Mouse (Mus musculus) T-cell, adult 2 months (primary cell): ENCODE results near the gene Gm10715.
"Not testable (repeated sequence)": the region's sequence is repeated elsewhere in the genome, so short reads cannot be mapped to it uniquely, and the experiment has no call there.

Experiments
- DNase-seq: peaks from one replicate; pipeline ENCODE4 v3.0.0; 2022; ENCODE audit warnings: low spot score

Gm10715 gene

DNA sequence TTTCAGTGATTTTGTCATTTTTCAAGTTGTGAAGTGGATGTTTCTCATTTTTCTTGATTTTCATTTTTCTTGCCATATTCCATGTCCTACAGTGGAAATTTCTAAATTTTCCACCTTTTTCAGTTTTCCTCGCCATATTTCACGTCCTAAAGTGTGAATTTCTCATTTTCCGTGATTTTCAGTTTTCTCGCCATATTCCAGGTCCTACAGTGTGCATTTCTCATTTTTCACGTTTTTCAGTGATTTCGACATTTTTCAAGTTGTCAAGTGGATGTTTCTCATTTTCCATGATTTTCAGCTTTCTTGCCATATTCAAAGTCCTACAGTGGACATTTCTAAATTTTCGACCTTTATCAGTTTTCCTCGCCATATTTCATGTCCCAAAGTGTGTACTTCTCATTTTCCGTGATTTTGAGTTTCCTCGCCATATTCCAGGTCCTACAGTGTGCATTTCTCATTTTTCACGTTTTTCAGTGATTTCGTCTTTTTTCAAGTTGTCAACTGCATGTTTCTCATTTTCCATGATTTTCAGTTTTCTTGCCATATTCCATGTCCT lies 11.7 kb upstream of the Gm10715 start, which contains the start of gene Gm10717:
Gm10717 (plus strand) TSS at position 506 of the 556 bp plus-strand sequence.
- DNase-seq, result peak; percentile 54

DNA sequence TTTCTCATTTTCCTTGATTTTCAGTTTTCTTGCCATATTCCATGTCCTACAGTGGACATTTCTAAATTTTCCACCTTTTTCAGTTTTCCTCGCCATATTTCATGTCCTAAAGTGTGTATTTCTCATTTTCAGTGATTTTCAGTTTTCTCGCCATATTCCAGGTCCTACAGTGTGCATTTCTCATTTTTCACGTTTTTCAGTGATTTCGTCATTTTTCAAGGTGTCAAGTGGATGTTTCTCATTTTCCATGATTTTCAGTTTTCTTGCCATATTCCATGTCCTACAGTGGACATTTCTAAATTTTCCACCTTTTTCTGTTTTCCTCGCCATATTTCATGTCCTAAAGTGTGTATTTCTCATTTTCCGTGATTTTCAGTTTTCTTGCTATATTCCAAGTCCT lies 11.0 kb upstream of the Gm10715 start:
- peak; percentile 73 for DNase-seq

DNA sequence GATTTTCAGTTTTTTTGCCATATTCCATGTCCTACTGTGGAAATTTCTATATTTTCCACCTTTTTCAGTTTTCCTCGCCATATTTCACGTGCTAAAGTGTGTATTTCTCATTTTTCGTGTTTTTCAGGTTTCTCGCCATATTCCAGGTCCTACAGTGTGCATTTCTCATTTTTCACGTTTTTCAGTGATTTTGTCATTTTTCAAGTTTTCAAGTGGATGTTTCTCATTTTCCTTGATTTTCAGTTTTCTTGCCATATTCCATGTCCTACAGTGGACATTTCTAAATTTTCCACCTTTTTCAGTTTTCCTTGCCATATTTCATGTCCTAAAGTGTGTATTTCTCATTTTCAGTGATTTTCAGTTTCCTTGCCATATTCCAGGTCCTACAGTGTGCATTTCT lies 10.5 kb upstream of the Gm10715 start:
- not testable (repeated sequence) for DNase-seq

DNA sequence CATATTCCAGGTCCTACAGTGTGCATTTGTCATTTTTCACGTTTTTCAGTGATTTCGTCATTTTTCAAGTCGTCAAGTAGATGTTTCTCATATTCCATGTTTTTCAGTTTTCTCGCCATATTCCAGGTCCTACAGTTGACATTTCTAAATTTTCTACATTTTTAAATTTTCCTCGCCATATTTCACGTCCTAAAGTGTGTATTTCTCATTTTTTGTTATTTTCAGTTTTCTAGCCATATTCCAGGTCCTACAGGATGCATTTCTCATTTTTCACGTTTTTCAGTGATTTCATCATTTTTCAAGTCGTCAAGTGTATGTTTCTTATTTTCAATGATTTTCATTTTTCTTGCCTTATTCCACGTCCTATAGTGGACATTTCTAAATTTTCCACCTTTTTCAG lies 9.9 kb upstream of the Gm10715 start:
- DNase-seq, result not testable (repeated sequence)

DNA sequence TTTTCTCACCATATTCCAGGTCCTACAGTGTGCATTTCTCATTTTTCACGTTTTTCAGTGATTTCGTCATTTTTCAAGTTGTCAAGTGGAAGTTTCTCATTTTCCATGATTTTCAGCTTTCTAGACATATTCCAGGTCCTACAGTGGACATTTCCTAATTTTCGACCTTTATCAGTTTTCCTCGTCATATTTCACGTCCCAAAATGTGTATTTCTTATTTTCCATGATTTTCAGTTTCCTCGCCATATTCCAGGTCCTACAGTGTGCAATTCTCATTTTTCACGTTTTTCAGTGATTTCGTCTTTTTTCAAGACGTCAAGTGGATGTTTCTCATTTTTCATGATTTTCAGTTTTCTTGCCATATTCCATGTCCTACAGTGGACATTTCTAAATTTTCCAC lies 9.5 kb upstream of the Gm10715 start:
- DNase-seq, result not testable (repeated sequence)

DNA sequence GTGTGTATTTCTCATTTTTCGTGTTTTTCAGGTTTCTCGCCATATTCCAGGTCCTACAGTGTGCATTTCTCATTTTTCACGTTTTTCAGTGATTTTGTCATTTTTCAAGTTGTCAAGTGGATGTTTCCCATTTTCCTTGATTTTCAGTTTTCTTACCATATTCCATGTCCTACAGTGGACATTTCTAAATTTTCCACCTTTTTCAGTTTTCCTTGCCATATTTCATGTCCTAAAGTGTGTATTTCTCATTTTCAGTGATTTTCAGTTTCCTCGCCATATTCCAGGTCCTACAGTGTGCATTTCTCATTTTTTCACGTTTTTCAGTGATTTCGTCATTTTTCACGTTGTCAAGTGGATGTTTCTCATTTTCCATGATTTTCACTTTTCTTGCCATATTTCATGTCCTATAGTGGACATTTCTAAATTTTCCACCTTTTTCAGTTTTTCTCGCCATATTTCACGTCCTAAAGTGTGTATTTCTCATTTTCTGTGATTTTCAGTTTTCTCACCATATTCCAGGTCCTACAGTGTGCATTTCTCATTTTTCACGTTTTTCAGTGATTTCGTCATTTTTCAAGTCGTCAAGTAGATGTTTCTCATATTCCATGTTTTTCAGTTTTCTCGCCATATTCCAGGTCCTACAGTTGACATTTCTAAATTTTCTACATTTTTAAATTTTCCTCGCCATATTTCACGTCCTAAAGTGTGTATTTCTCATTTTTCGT lies 7.2 kb upstream of the Gm10715 start:
- DNase-seq, result peak; percentile 46

DNA sequence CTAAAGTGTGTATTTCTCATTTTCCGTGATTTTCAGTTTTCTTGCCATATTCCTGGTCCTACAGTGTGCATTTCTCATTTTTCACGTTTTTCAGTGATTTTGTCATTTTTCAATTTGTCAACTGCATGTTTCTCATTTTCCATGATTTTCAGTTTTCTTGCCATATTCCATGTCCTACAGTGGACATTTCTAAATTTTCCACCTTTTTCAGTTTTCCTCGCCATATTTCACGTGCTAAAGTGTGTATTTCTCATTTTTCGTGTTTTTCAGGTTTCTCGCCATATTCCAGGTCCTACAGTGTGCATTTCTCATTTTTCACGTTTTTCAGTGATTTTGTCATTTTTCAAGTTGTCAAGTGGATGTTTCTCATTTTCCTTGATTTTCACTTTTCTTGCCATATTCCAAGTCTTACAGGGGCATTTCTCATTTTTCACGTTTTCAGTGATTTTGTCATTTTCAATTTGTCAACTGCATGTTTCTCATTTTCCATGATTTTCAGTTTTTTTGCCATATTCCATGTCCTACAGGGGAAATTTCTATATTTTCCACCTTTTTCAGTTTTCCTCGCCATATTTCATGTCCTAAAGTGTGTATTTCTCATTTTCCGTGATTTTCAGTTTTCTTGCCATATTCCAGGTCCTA lies 5.9 kb upstream of the Gm10715 start:
- DNase-seq, result not testable (repeated sequence)

DNA sequence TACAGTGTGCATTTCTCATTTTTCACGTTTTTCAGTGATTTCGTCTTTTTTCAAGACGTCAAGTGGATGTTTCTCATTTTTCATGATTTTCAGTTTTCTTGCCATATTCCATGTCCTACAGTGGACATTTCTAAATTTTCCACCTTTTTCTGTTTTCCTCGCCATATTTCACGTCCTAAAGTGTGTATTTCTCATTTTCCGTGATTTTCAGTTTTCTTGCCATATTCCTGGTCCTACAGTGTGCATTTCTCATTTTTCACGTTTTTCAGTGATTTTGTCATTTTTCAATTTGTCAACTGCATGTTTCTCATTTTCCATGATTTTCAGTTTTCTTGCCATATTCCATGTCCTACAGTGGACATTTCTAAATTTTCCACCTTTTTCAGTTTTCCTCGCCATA lies 2.4 kb upstream of the Gm10715 start, which contains the start of gene Gm17535:
Gm17535 (plus strand) TSS at position 301 of the 400 bp plus-strand sequence.
- DNase-seq, result not testable (repeated sequence)

DNA sequence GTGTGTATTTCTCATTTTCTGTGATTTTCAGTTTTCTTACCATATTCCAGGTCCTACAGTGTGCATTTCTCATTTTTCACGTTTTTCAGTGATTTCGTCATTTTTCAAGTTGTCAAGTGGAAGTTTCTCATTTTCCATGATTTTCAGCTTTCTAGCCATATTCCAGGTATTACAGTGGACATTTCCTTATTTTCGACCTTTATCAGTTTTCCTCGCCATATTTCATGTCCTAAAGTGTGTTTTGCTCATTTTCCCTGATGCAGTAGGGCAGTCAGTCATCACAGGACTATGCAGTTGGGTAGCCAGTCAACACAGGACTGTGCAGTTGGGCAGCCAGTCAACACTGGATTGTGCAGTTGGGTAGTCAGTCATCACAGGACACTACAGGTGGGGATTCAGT lies 1.5 kb downstream of the Gm10715 start:
- not testable (repeated sequence) for DNase-seq
